Mouse (Mus musculus) ovary, postnatal 36 days (tissue): Measurements from ENCODE around the gene Mmp24.

Experiments used
- DNase-seq: peaks from one replicate; pipeline ENCODE4 v3.0.0; 2022; ENCODE audit warnings: low spot score, mixed read lengths

Gene Mmp24

DNA sequence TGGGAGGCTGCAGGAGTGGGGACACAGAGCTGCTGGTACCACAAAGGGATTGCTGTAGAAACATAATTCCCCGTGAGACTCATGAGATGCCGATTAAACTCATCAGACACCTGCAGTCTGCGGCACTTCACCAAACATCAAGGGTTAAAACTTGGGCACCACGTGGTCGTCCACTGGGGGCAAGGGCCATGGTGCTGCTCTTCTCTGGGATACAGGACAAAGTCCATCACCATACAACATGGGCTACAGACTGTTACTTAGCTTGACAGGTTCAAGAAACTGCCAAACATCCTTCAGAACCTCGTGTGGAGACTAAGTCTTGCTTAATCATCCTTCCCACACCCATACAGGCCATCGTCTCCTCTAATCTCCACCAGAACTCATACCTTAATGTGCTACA, 85.0 kb downstream of the Mmp24 start:
- no peak for DNase-seq

DNA sequence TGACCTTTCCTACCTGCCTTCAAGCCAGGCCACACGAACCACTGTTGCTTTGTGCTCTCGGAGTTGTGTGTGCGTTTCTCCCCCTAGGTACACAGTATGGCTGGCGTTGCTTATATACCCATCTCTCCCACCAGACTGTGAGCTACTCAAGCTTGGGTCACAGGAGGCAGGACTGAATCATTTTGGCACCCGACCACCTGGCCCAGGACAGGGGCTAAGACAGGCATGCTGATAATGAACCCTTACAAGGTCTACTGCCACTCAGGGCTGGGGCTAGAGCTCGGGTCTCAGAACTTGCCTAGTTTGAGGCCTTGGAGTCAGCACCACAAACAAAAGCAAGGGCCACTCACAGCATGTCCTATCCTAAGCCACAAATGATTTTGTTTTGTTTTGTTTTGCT, 86.4 kb downstream of the Mmp24 start:
- DNase-seq, result no peak

DNA sequence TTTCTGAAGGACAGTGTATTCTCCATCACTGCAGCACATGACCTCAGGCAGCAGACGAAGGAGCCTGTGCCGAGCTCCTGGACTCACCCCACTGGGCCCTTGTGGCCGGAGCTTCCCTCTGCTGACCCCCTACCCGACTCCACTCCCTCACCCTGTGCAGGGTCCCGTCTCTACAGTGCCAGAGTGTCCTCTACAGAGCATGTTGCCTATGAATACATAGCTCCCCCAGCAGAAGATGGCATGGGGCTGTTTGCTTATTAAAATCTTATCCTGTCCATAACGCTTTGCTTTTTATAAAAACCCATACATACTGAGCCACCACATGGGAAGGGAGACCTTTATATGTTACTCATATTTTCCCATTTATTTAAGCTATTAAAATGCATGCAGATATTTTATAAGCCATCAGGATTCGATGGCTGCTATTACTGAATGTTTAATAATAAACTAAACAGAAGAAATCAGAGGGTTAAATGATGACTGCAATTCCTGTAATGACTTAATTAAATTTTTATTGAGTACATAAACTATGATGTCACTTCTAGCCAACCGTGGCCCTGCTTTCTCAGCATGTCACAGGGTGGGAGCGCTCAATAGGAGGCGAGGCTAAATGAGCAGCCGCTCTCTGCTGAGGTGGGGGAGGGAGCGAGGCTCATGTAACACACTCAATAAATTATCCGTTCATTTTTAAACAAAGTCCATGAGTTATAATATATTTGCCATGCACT, 87.6 kb downstream of the Mmp24 start:
- DNase-seq, result no peak

DNA sequence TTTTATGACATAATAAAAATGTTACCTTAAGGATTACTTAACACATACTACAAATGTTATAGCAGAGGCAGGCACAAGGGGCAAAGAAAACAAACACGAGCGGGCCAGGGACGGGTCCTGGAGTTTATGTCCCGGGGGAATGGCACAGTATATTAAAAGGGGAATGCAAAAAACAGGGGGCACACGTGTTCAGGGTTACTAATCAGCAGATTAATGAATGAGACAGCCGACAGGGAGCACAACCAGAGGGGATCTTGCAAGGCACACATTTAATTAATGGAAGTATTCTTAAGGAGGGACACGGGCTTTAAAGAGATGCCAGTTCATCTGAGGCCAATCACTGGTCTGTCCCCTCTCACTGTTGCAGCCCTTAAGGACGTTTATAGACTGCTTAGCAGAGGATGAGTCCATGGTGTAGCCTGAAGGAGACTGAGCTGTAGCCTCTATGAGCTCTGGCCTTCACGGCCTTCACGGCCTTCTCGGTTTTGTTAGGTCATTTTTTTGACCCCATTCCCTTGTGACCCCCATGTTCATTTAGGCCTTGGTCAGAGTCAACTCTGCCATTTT, 88.2 kb downstream of the Mmp24 start:
- no peak for DNase-seq
